In the genomic region with DNA sequence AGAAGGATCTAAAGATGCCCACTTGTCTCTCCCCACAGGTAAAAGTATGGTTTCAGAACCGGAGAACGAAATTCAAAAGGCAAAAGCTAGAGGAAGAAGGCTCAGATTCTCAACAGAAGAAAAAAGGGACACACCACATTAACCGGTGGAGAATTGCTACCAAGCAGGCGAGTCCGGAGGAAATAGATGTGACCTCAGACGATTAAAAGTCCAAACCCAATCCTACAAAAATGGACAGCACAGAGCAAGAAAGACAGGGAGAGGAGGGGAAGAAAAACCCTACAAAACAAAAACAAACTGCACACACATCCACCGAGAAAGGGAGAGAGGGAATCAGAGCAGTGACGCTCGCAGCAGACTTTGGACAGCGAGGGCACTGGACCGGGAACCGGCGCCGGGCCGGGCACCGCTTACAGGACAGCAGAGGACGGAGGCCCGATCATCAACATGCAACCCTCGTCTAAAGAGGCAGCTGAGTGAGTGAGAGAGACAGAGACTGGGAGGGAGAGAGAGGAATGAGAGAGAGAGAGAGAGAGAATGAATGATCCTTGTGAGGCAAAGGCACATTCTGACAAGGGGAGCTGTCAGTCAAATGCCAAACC, we compare ENCODE assay signal across 13 mouse cellular contexts. TPM values are rescaled to one million over a fixed set of nuclear protein-coding genes. Genes with fewer than 3 reads are reported as not detected.
DNase-seq lines count a peak whose midpoint lies in the region; ATAC-seq lines count a peak whose summit lies in the region.
"Had no signal": no experiment of that assay in that cellular context is flagged by ENCODE, and none has a peak within 500 bp of the region (broad histone marks: within the 10 kb centered on the region; RNA-seq: fewer than 3 reads in every experiment).

No protein-coding gene starts in this region.

- no peak overlapping the region for H3K4me3 ChIP-seq in hindbrain, embryonic 10.5 days
- no peak overlapping the region for H3K4me3 ChIP-seq in hindbrain, embryonic 12.5 days
- H3K4me3 ChIP-seq in forebrain, embryonic 15.5 days, result peak overlapping the region; percentile 60
- H3K4me3 ChIP-seq in midbrain, embryonic 15.5 days, result peak overlapping the region; percentile 12

- DNase-seq in hindbrain, embryonic 10.5 days (ENCODE audit: low spot score), result peak; percentile 47
- DNase-seq in kidney, postnatal 25 days, result peak; percentile 62 to 85
- DNase-seq in T-cell, adult 2 months (ENCODE audit: low spot score), result no peak
- DNase-seq in B cell, adult 2 months, result no peak
- no peak for DNase-seq in spleen, adult 18-20 months
- DNase-seq: adrenal gland, postnatal 10 days; cerebellum, adult 2 months; heart, adult 18-20 months; heart, postnatal 36 days had no signal

- no peak for ATAC-seq in hindbrain, embryonic 12.5 days (ENCODE audit: low FRiP score)
- no peak for ATAC-seq in forebrain, embryonic 15.5 days (replicated peaks)
- no peak for ATAC-seq in midbrain, embryonic 15.5 days (replicated peaks)

- H3K27me3 ChIP-seq in hindbrain, embryonic 10.5 days (ENCODE audit: insufficient read depth, poor library complexity, severe bottlenecking), result peaks cover 100% of the 10 kb centered on the region
- H3K27me3 ChIP-seq in hindbrain, embryonic 12.5 days, result peaks cover 88% of the 10 kb centered on the region
- H3K27me3 ChIP-seq in forebrain, embryonic 15.5 days, result peaks cover 22% of the 10 kb centered on the region; the same call in 1 of the 2 replicates
- peaks cover 63% of the 10 kb centered on the region for H3K27me3 ChIP-seq in midbrain, embryonic 15.5 days (replicated peaks)

- H3K36me3 ChIP-seq in hindbrain, embryonic 10.5 days, result no peaks in the 10 kb centered on the region
- H3K36me3 ChIP-seq in hindbrain, embryonic 12.5 days, result no peaks in the 10 kb centered on the region
- H3K36me3 ChIP-seq in forebrain, embryonic 15.5 days, result no peaks in the 10 kb centered on the region
- H3K36me3 ChIP-seq in midbrain, embryonic 15.5 days (replicated peaks), result no peaks in the 10 kb centered on the region

- no peak overlapping the region for H3K27ac ChIP-seq in hindbrain, embryonic 10.5 days
- H3K27ac ChIP-seq in hindbrain, embryonic 12.5 days, result no peak overlapping the region
- H3K27ac ChIP-seq in forebrain, embryonic 15.5 days (replicated peaks), result peak overlapping the region; percentile 29; the same call in 1 of the 2 replicates
- H3K27ac ChIP-seq in midbrain, embryonic 15.5 days, result 0 out of 2 replicates have a peak overlapping the region, but pooled peaks have one; percentile 1

- H3K4me1 ChIP-seq in hindbrain, embryonic 10.5 days (replicated peaks), result peaks cover 55% of the 10 kb centered on the region
- peaks cover 19% of the 10 kb centered on the region for H3K4me1 ChIP-seq in hindbrain, embryonic 12.5 days
- peaks cover 69% of the 10 kb centered on the region for H3K4me1 ChIP-seq in forebrain, embryonic 15.5 days
- peaks cover 30% of the 10 kb centered on the region for H3K4me1 ChIP-seq in midbrain, embryonic 15.5 days

- H3K9ac ChIP-seq in hindbrain, embryonic 12.5 days, result no peak overlapping the region
- H3K9ac ChIP-seq in forebrain, embryonic 15.5 days (replicated peaks), result peak overlapping the region; percentile 36
- H3K9ac ChIP-seq in midbrain, embryonic 15.5 days, result no peak overlapping the region

- no peaks in the 10 kb centered on the region for H3K9me3 ChIP-seq in hindbrain, embryonic 10.5 days
- H3K9me3 ChIP-seq in hindbrain, embryonic 12.5 days (replicated peaks), result no peaks in the 10 kb centered on the region
- H3K9me3 ChIP-seq in forebrain, embryonic 15.5 days, result no peaks in the 10 kb centered on the region
- no peaks in the 10 kb centered on the region for H3K9me3 ChIP-seq in midbrain, embryonic 15.5 days

- H3K4me2 ChIP-seq in hindbrain, embryonic 12.5 days (replicated peaks), result no peak overlapping the region
- peak overlapping the region; percentile 68 for H3K4me2 ChIP-seq in forebrain, embryonic 15.5 days (replicated peaks)
- H3K4me2 ChIP-seq in midbrain, embryonic 15.5 days, result peak overlapping the region; percentile 48

- 2% methylated on average over 19 of the region's 19 CpGs for WGBS in hindbrain, embryonic 10.5 days
- WGBS in hindbrain, embryonic 12.5 days, result 3% methylated on average over 19 of the region's 19 CpGs
- WGBS in forebrain, embryonic 15.5 days, result 5% methylated on average over 19 of the region's 19 CpGs
- 2% methylated on average over 19 of the region's 19 CpGs for WGBS in midbrain, embryonic 15.5 days

RNA-seq across cellular contexts. Expression of gene Emx2, which starts 5.8 kb away (rescaled TPM):
- polyA plus RNA-seq in hindbrain, embryonic 10.5 days (2016; fragmentation: Nextera tagmentation; extraction: Ambion mirVana), result 1.2 and 2.3 TPM in 2 replicates
- polyA plus RNA-seq in hindbrain, embryonic 12.5 days (2016; fragmentation: Nextera tagmentation; extraction: Ambion mirVana), result 2.8 and 4.8 TPM in 2 replicates
- 14.7 and 19.9 TPM in 2 replicates for polyA plus RNA-seq in forebrain, embryonic 15.5 days (2015; fragmentation: Nextera tagmentation; extraction: Ambion mirVana)
- polyA plus RNA-seq in midbrain, embryonic 15.5 days (2015; fragmentation: Nextera tagmentation; extraction: Ambion mirVana), result 15.5 and 18.2 TPM in 2 replicates
- polyA plus RNA-seq: liver, embryonic 16.5 days had no signal

Comparison
In these comparisons a context has a peak if more than half of its experiments do, and no peak if none do; other contexts are left out.
1. DNase-seq: peak in hindbrain, embryonic 10.5 days (single experiment) and kidney, postnatal 25 days (2 of 2); none in T-cell, adult 2 months (single experiment), B cell, adult 2 months (0 of 2) and spleen, adult 18-20 months (0 of 2).
2. H3K27ac ChIP-seq: peak in forebrain, embryonic 15.5 days (single experiment) and midbrain, embryonic 15.5 days (single experiment); none in hindbrain, embryonic 10.5 days (single experiment) and hindbrain, embryonic 12.5 days (single experiment).
3. H3K4me3 ChIP-seq: peak in forebrain, embryonic 15.5 days (single experiment) and midbrain, embryonic 15.5 days (single experiment); none in hindbrain, embryonic 10.5 days (single experiment) and hindbrain, embryonic 12.5 days (single experiment).